10 mouse cellular contexts compared by ENCODE assay signal in the genomic region with DNA sequence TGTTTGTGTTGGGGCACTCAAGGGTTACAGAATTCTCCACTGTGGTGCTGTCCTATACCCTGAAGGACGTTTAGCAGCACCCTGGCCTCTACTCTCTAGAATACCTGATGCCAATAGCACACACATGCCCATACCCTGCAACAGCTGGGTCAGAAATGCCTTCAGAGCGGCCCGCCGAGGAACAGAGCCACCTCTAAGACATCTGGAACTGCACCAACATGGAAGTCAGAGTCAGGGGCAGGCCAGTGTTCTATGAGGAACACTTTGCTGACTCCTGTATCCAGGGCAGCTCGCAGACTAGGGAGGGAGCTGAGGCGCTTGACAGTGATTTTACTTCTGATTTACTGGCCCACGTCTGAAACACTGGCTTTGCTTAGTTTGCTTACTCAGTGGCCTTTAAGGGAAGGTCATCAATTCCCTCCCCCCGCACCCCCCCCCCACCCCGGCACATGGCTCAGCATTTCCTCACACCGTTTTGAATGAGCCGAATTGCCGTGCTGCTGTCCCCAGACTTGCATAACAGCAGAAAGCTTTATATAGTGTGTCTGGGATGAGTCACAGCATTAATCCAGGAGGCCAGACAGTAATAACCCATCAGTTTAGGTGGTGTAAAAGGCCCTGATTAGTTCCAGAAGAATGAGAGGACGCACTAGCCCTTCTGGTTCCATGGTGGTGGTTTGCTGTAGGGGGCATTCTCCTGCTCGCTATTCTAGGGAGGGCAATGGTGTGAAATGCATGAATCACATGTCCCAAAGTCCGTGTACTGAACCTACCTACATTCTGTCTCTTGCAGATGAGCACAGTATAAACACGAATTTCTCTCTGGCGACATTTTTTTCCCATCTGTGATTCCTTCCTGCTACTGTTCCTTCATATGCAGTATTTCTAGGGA. TPM values are rescaled to one million over a fixed set of nuclear protein-coding genes. Genes with fewer than 3 reads are reported as not detected.
DNase-seq lines count a peak whose midpoint lies in the region; ATAC-seq and TF ChIP-seq lines count a peak whose summit lies in the region.
"Had no signal": no experiment of that assay in that cellular context is flagged by ENCODE, and none has a peak within 500 bp of the region (broad histone marks: within the 10 kb centered on the region; RNA-seq: fewer than 3 reads in every experiment).

No protein-coding gene starts in this region.

- H3K9me3 ChIP-seq in intestine, embryonic 15.5 days: no peaks in the 10 kb centered on the region
- no peaks in the 10 kb centered on the region for H3K9me3 ChIP-seq in stomach, postnatal 0 days (ENCODE audit: control insufficient read depth, low read length)
- H3K9me3 ChIP-seq: embryonic facial prominence, embryonic 13.5 days had no signal

- H3K4me1 ChIP-seq in intestine, embryonic 15.5 days (replicated peaks): no peaks in the 10 kb centered on the region
- H3K4me1 ChIP-seq in stomach, postnatal 0 days (replicated peaks; ENCODE audit: control insufficient read depth, insufficient read depth): no peaks in the 10 kb centered on the region

- H3K9ac ChIP-seq in intestine, embryonic 15.5 days: no peak overlapping the region
- no peak overlapping the region for H3K9ac ChIP-seq in stomach, postnatal 0 days (ENCODE audit: low read length)
- H3K9ac ChIP-seq: embryonic facial prominence, embryonic 13.5 days; lung, embryonic 14.5 days had no signal

- no peaks in the 10 kb centered on the region for H3K27me3 ChIP-seq in intestine, embryonic 15.5 days (replicated peaks)
- no peaks in the 10 kb centered on the region for H3K27me3 ChIP-seq in stomach, postnatal 0 days (ENCODE audit: control insufficient read depth, insufficient read depth, low read length)
- H3K27me3 ChIP-seq: embryonic facial prominence, embryonic 13.5 days had no signal

- 51% methylated on average over 17 of the region's 17 CpGs for WGBS in intestine, embryonic 15.5 days
- 65% methylated on average over 17 of the region's 17 CpGs for WGBS in stomach, postnatal 0 days

- ATAC-seq in intestine, embryonic 15.5 days: peak; percentile 41
- no peak for ATAC-seq in monocyte, adult 5-6 weeks (replicated peaks; ENCODE audit: insufficient number of reproducible peaks, low FRiP score, low TSS enrichment, poor library complexity, severe bottlenecking)
- no peak for ATAC-seq in stomach, postnatal 0 days (ENCODE audit: low FRiP score, low TSS enrichment)

- H3K4me3 ChIP-seq in intestine, embryonic 15.5 days (replicated peaks): no peak overlapping the region
- H3K4me3 ChIP-seq in stomach, postnatal 0 days (ENCODE audit: low read depth, low read length): no peak overlapping the region
- H3K4me3 ChIP-seq: embryonic facial prominence, embryonic 13.5 days had no signal

- peak; percentile 36 for DNase-seq in gastrocnemius, postnatal 25 days
- DNase-seq in gastrocnemius, postnatal 10 days: no peak
- DNase-seq in right cerebral cortex, adult 18-20 months: peak; percentile 63
- DNase-seq in right cerebral cortex, postnatal 4 days: no peak
- DNase-seq in yolk sac, embryonic 10.5 days (ENCODE audit: low spot score): peak; percentile 22
- no peak for DNase-seq in stomach, postnatal 0 days (ENCODE audit: low spot score)
- DNase-seq: lung, embryonic 14.5 days had no signal

- H3K4me2 ChIP-seq in intestine, embryonic 15.5 days (replicated peaks): no peak overlapping the region
- H3K4me2 ChIP-seq in stomach, postnatal 0 days (replicated peaks; ENCODE audit: low read depth): no peak overlapping the region
- H3K4me2 ChIP-seq: embryonic facial prominence, embryonic 13.5 days; lung, embryonic 14.5 days had no signal

- no peak overlapping the region for H3K27ac ChIP-seq in intestine, embryonic 15.5 days
- no peak overlapping the region for H3K27ac ChIP-seq in stomach, postnatal 0 days (replicated peaks)
- H3K27ac ChIP-seq: embryonic facial prominence, embryonic 13.5 days had no signal

- no peak for TF ChIP-seq EP300 in stomach, postnatal 0 days (optimal IDR thresholded peaks at IDR 0.05)

- peaks cover 2% of the 10 kb centered on the region; the same call in 1 of the 2 replicates for H3K36me3 ChIP-seq in intestine, embryonic 15.5 days
- peaks cover 4% of the 10 kb centered on the region; the same call in 1 of the 2 replicates for H3K36me3 ChIP-seq in stomach, postnatal 0 days (ENCODE audit: control insufficient read depth, insufficient read depth, low read length)

- TF ChIP-seq CTCF in stomach, postnatal 0 days (IDR thresholded peaks at IDR 0.05; ENCODE audit: low read depth): no peak

RNA-seq across cellular contexts. Expression of gene Stat1, which starts 39.5 kb away (rescaled TPM):
- total RNA-seq in gastrocnemius, postnatal 25 days (2021): 10 to 100 TPM; 12.2 to 13.4 TPM
- 10 to 100 TPM; 12.5 to 15.4 TPM for total RNA-seq in gastrocnemius, postnatal 10 days (2021)
- polyA plus RNA-seq in intestine, embryonic 15.5 days (2015; fragmentation: Nextera tagmentation; extraction: Ambion mirVana): 28.3 and 29.2 TPM in 2 replicates
- 167 to 238 TPM (median 182 TPM) in 3 replicates for total RNA-seq in monocyte, adult 5-6 weeks (2017)
- polyA plus RNA-seq in stomach, postnatal 0 days (2015; fragmentation: Nextera tagmentation; extraction: Ambion mirVana): 22.2 and 24.0 TPM in 2 replicates

Comparison
In these comparisons a context has a peak if more than half of its experiments do, and no peak if none do; other contexts are left out.
1. DNase-seq: peak in gastrocnemius, postnatal 25 days (single experiment), right cerebral cortex, adult 18-20 months (single experiment) and yolk sac, embryonic 10.5 days (single experiment); none in gastrocnemius, postnatal 10 days (single experiment), right cerebral cortex, postnatal 4 days (single experiment) and stomach, postnatal 0 days (single experiment).
2. RNA of gene Stat1, which starts 39.5 kb away (total RNA-seq): 167 to 238 TPM in monocyte, adult 5-6 weeks; 12.5 to 15.4 TPM in gastrocnemius, postnatal 10 days and 12.2 to 13.4 TPM in gastrocnemius, postnatal 25 days; every median in the first group is over 10 times any median in the second.